Mouse (Mus musculus): ENCODE measurements at regions not wholly inside any gene's neighbourhood (a gene's known extent, or its start where the extent isn't known, plus 50 kb on each side); places are given as distances from the start of the nearest gene placed in this dataset.

DNA sequence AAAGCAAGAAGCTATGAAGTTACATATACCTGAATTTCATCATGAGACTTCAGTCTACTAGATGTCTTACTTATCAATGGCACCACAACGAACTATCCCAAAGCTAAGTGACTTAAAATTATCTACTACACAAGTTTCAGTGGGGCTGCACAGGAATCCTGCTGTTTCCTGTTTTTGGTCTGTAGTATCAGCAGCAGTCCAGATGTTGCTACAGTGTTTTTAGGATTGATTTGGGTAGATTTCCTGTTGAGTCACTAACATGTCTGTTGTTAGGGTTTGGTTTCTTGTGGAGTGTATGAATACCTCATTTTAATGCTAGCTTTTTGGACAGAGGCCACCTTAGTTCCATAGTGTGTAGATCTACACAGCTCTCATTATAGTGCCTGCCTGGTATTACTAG is 120.8 kb upstream of the Thumpd2 start:
- TF ChIP-seq POLR2A (IDR thresholded peaks at IDR 0.05; ENCODE audit: extremely low read depth, insufficient read depth, low read length) (no peak), CTCF (IDR thresholded peaks at IDR 0.05; ENCODE audit: low read depth, low read length) (no peak)
